Mouse (Mus musculus) lung, embryonic 14.5 days (tissue): ENCODE results near the gene Ankrd22. TPM values are rescaled to one million over a fixed set of nuclear protein-coding genes. Genes with fewer than 3 reads are reported as not detected.

Experiments
- ATAC-seq: fragments of 200-750 bp; cut with Nextera tagmentation; 2 replicates; pipeline ENCODE4 v1.8.0; 2017; ENCODE audit warnings: mild to moderate bottlenecking, moderate TSS enrichment, moderate library complexity; ENCODE audit not compliant: insufficient read depth
- DNase-seq: peaks from one replicate; pipeline ENCODE4 v3.0.0-alpha.2; 2015
- H3K27ac ChIP-seq: fragments of 300-500 bp; sonication (generic); 2 replicates; pipeline ENCODE4 v1.5.1; 2014; ENCODE audit warnings: low read depth, mild to moderate bottlenecking, moderate library complexity
- H3K27me3 ChIP-seq: fragments of 300-500 bp; sonication (generic); 2 replicates; pipeline ENCODE4 v1.6.1; 2014; ENCODE audit warnings: low read length, control low read depth; ENCODE audit not compliant: insufficient read depth
- H3K36me3 ChIP-seq: fragments of 300-500 bp; sonication (generic); 2 replicates; pipeline ENCODE4 v1.6.1; 2014; ENCODE audit warnings: control low read depth; ENCODE audit not compliant: insufficient read depth
- H3K4me1 ChIP-seq: fragments of 300-500 bp; sonication (generic); 2 replicates; pipeline ENCODE4 v1.6.1; 2014; ENCODE audit warnings: antibody characterized with exemption, control low read depth; ENCODE audit not compliant: insufficient read depth
- H3K4me2 ChIP-seq: fragments of 300-500 bp; sonication (generic); 2 replicates; pipeline ENCODE4 v1.6.1; 2014; ENCODE audit warnings: mild to moderate bottlenecking
- H3K4me3 ChIP-seq: fragments of 300-500 bp; sonication (generic); 2 replicates; pipeline ENCODE4 v1.5.1; 2014; ENCODE audit warnings: low read depth, low read length
- H3K9ac ChIP-seq: fragments of 300-500 bp; sonication (generic); 2 replicates; pipeline ENCODE4 v1.6.1; 2014
- H3K9me3 ChIP-seq: fragments of 300-500 bp; sonication (generic); 2 replicates; pipeline ENCODE4 v1.6.1; 2016; ENCODE audit warnings: low read depth, low read length, control low read depth
- CTCF ChIP-seq: IDR thresholded peaks from 2 replicates; pipeline ENCODE4 v1.5.1; 2016; ENCODE audit warnings: antibody characterized with exemption, low read depth
- WGBS: fragments of 180-500 bp; shearing (Covaris S2); extraction: QIAGEN DNeasy Blood & Tissue Kit; methylation state at CpG from one replicate; pipeline ENCODE4 v1.1.7; 2014; 5-methylcytosine and 5-hydroxymethylcytosine counted together
- polyA plus RNA-seq: library from polyadenylated mRNA; unstranded; fragments of >200 nt; fragmentation: Nextera tagmentation; extraction: Ambion mirVana; gene quantifications from 2 replicates; pipeline ENCODE4 v1.2.1, GENCODE M21; 2014

The Ankrd22 gene
- 0.12 TPM in 1 of 2 replicates, not detected in the other for polyA plus RNA-seq

DNA sequence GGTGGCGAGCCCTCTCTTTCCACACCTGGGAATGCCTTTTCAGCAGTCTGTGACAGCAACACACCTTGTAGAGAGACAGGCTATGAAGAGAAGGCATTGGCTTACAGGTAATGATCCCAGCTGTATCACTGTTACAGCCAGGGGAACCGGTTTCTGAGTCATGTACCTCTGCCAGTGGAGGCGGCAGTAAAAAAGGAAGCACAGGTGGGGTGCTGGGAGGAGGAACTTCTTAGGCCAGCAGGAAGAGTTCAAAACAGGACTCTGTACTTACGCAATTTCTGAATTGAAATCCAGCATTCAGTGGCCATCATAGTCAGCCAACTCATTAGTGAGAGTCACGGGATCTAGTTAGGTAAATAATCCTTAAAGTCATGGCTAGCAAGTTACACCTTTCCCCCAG is at the start of gene Ankrd22:
Gene Ankrd22 (minus strand): TSS at position 163 of the 400 bp plus-strand sequence.
- Histone ChIP-seq H3K27ac (no peak within 1 kb of the TSS), H3K9me3 (no peaks in the 10 kb centered on the region), H3K4me3 (no peak within 1 kb of the TSS), H3K27me3 (no peaks in the 10 kb centered on the region), H3K36me3 (no peaks in the 10 kb centered on the region), H3K4me2 (no peak within 1 kb of the TSS), H3K4me1 (no peaks in the 10 kb centered on the region), H3K9ac (no peak within 1 kb of the TSS)
- TF ChIP-seq CTCF = no peak
- 58% methylated on average over 5 of the region's 5 CpGs for WGBS
- DNase-seq = no peak
- ATAC-seq = 0 out of 2 replicates have a peak, but pooled peaks have one; percentile 14

DNA sequence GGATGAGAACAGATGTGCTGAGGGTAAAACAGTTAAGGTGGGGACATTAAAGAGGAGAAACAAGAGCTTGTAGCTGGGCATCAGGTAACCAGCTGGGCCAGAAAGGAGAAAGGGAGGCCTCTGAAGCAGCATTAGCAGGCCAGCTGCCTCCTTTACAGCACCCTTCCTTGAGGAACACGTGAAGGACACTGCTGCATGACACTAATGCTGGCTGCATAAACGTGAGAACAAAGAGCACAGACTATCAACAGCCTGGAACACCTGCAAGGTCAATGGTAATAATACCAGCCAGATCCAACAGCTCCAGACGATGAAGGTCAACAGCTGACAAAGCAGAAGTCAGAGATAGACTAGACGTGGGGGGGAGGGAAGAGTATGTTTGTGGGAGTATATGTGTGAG is 48.3 kb upstream of the Ankrd22 start:
- ATAC-seq (no peak), DNase-seq (no peak)
- Histone ChIP-seq H3K9me3 (no peaks in the 10 kb centered on the region), H3K9ac (no peak overlapping the region), H3K4me1 (no peaks in the 10 kb centered on the region), H3K4me2 (no peak overlapping the region), H3K27me3 (no peaks in the 10 kb centered on the region), H3K4me3 (no peak overlapping the region), H3K36me3 (no peaks in the 10 kb centered on the region), H3K27ac (no peak overlapping the region)
- no peak for TF ChIP-seq CTCF
- WGBS = 51% methylated on average over 4 of the region's 4 CpGs

DNA sequence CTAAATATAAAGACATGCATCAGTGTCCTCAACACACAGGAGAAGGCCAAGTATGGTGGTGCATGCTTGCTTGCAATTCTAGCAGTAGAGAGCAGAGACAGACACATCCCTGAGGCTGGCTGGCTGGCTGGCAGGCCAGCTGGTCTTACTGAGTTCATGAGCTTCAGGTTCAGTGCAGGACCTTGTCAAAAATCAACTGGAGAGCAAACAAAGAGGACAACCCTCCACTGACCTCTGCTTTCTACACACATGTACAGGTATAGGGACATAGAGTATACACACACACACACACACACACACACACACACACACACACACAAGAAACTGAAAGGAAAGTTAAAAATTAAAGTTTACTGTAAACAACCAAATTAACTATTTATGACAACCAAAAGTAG is 47.4 kb upstream of the Ankrd22 start:
- Histone ChIP-seq H3K36me3 (no peaks in the 10 kb centered on the region), H3K9ac (no peak overlapping the region), H3K9me3 (no peaks in the 10 kb centered on the region), H3K27me3 (no peaks in the 10 kb centered on the region), H3K27ac (no peak overlapping the region), H3K4me3 (no peak overlapping the region), H3K4me1 (no peaks in the 10 kb centered on the region), H3K4me2 (no peak overlapping the region)
- no peak for ATAC-seq
- TF ChIP-seq CTCF = no peak
- DNase-seq = no peak

- TF ChIP-seq CTCF = no peak
- Histone ChIP-seq H3K4me2 (no peak overlapping the region), H3K9ac (no peak overlapping the region), H3K4me1 (no peaks in the 10 kb centered on the region), H3K27ac (no peak overlapping the region), H3K36me3 (no peaks in the 10 kb centered on the region), H3K9me3 (no peaks in the 10 kb centered on the region), H3K4me3 (no peak overlapping the region), H3K27me3 (no peaks in the 10 kb centered on the region)
- 62% methylated on average over 12 of the region's 12 CpGs for WGBS
- ATAC-seq (no peak), DNase-seq (no peak)
Measured at GRCm38 (mm10) chr19:34212489-34213250, 46.8 kb upstream of the Ankrd22 start.

DNA sequence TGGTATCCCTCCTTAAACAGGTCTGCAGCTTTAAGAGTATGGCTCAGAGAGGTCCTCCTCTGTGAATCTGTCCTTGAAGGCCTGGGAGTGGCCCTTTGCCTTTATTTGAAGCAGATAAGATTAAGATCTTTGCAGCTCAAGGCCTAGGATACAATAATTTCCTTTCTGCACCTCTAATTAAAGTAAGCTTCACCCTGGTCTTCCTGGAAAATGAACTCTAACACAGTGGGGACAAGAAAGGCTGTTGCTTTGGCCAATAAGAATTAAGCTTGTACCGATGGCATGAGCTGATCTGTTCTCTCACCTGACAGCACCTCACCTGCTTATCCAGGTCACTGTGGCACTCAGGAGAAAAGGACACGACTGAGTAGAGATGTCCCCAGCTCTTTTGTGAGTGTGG is 45.0 kb upstream of the Ankrd22 start:
- Histone ChIP-seq H3K4me2 (no peak overlapping the region), H3K4me1 (no peaks in the 10 kb centered on the region), H3K27ac (no peak overlapping the region), H3K27me3 (no peaks in the 10 kb centered on the region), H3K4me3 (no peak overlapping the region), H3K9ac (no peak overlapping the region), H3K9me3 (no peaks in the 10 kb centered on the region), H3K36me3 (no peaks in the 10 kb centered on the region)
- ATAC-seq (no peak), DNase-seq (no peak)
- 47% methylated on average over 2 of the region's 2 CpGs for WGBS
- no peak for TF ChIP-seq CTCF

DNA sequence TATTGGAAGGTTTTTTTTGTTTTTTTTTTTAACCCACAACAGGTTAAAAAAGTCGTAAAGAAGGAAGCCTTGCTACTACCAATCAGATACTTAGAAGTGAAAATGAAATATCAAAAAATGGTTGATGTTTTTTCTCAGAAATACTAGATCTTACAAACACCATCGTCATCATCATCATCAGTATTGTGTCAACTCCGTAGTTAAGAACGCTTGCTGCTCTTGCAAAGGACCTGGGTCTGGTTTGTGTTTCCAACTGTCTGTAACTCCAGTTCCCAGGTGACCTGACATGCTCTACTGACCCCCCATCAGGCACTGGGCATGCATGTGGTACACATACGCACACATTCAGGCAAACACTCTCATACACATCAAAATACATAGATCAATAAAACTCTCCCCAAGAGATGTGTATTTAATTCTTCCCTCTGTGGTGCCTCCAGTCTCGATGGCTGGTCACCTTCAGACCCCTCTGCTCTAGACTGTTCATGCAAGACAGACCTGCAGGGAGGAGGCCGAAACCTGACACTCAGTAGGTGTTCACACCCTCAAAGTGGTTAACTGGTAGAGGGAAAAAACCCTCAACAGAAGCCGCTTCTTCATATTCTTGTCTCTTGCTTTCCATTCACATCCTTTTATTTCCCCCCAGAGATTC is 44.2 kb upstream of the Ankrd22 start:
- no peak overlapping the region for H3K27ac ChIP-seq
- DNase-seq = no peak
- H3K36me3 ChIP-seq = no peaks in the 10 kb centered on the region

GRCm38 (mm10) chr19:34209031-34209430 is 43.2 kb upstream of the Ankrd22 start:
- 73% methylated on average over 3 of the region's 3 CpGs for WGBS
- no peak for ATAC-seq

More for the DNA sequence above, 44.2 kb upstream of the Ankrd22 start:
- Histone ChIP-seq H3K4me3 (no peak overlapping the region), H3K4me2 (no peak overlapping the region), H3K9ac (no peak overlapping the region), H3K27me3 (no peaks in the 10 kb centered on the region), H3K9me3 (no peaks in the 10 kb centered on the region), H3K4me1 (no peaks in the 10 kb centered on the region)
- 81% methylated on average over 8 of the region's 8 CpGs for WGBS
- TF ChIP-seq CTCF = no peak
- ATAC-seq = no peak

More at GRCm38 (mm10) chr19:34209031-34209430, 43.2 kb upstream of the Ankrd22 start:
- no peak overlapping the region for H3K4me2 ChIP-seq
- DNase-seq = no peak
- H3K36me3 ChIP-seq = no peaks in the 10 kb centered on the region
- no peak overlapping the region for H3K9ac ChIP-seq
- no peak overlapping the region for H3K27ac ChIP-seq
- H3K27me3 ChIP-seq = no peaks in the 10 kb centered on the region
- TF ChIP-seq CTCF = no peak
- H3K9me3 ChIP-seq = no peaks in the 10 kb centered on the region
- no peaks in the 10 kb centered on the region for H3K4me1 ChIP-seq
- no peak overlapping the region for H3K4me3 ChIP-seq
